Mouse (Mus musculus): ENCODE results near the gene Pde2a.
"Not testable (repeated sequence)": the region's sequence is repeated elsewhere in the genome, so short reads cannot be mapped to it uniquely, and the experiment has no call there.

Gene Pde2a

DNA sequence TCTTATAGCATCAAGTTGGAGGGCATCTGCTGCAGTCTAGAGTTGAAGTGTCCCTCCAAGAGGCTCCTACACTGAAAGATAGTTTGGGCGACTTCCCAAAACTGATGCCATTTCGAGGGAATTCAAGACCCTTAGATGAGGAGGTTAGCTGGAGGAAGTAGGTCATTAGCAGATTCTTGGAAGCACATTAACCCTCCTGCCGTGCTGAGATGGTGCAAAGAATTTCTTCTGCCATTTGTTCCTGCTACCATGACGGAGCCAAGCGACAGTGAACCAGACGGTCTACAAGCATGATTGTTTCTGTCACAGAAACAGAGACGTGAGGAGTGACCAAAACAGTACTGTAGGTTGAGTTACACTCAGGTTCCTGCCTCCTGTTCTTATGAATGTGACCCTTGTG, 105.0 kb downstream of the Pde2a start:
- DNase-seq, result no peak

GRCm38 (mm10) chr7:101534428-101534827, 112.9 kb downstream of the Pde2a start:
- DNase-seq, result no peak

DNA sequence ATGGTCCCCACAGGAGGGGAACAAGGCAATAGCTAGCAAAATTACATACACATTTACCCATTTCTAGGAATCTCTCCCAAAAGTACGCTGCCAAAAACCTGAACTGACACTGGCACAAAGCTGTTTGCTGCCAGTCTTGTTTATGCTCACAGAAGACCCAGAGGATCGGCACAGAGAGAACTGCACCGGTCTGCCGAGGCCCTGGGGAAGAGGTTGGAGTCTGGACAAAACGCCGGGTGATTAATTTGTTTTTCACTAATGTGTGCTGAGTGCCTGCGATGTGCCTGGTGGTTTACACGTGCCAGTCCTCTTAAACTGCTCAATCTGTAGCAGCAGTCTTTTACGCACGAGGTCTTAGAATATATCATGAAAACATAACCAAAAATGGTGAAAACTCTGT, 113.6 kb downstream of the Pde2a start:
- DNase-seq, result no peak

GRCm38 (mm10) chr7:101535517-101535916, 114.0 kb downstream of the Pde2a start:
- no peak for DNase-seq

DNA sequence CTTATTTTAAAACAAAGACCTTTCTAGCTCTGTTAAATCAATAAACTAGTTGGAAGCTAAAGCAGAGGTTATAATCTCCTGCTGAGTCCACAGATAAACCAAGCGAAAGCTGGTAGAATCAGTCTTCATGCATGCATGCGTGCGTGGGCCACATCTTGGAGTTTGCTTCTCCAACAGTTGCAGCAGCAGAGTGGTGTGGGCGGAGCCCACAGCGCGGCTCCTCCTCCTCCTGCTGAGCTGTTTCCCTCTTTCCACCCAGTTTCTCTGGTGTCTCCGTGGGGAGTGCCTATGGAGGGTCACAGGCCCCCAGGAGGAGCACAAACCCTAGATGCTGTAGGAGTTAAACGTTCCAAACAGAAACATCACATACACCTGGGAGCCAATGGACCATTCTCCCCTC, 116.0 kb downstream of the Pde2a start:
- peak; percentile 12 to 20 for DNase-seq

- peak; percentile 56 to 63 for DNase-seq
Observed at GRCm38 (mm10) chr7:101538141-101538933, 116.8 kb downstream of the Pde2a start.

GRCm38 (mm10) chr7:101539774-101540173, 118.3 kb downstream of the Pde2a start:
- DNase-seq, result no peak

DNA sequence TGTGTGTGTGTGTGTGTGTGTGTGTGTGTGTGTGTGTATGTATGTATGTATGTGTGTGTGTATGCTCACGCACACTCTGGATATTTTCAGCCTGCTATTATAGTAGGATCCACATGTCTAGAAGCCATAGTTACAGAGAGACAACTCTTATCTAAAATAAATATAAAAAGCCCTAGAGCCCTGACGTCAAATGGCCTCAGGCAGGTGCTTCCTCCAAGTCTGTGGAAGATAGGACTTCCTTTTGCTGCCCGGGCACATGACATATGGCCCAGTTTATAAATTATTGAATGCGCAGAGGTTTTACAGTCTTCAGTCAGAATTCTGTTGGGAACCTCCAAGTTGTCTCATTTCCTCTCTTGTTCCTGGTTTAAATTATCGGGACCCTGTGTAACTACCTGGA, 119.2 kb downstream of the Pde2a start:
- peak; percentile 38 to 53 for DNase-seq

GRCm38 (mm10) chr7:101541132-101541531, 119.6 kb downstream of the Pde2a start:
- peak; percentile 75 to 78 for DNase-seq

DNA sequence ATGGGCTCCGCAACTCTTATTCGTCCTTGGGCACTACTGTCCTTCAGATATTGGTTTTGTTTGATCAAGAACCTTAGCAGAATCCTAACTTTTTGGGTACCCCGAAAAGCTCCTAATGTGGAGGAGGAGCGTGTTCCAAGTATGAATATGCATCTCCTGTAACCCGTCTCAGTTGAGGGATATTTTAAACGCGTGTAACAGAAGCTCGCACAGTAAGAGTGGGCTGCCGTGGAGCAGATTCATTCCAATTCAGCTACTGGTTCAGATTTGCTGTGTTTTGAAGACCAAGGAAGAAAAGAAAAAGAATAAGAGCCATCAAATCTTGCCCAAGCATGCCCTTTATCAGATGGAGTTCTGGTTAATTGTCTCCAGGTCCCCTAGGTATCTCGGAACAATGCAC, 120.2 kb downstream of the Pde2a start:
- no peak for DNase-seq

- peak; percentile 22 to 37 for DNase-seq
Observed at GRCm38 (mm10) chr7:101547651-101548050, 126.2 kb downstream of the Pde2a start.

DNA sequence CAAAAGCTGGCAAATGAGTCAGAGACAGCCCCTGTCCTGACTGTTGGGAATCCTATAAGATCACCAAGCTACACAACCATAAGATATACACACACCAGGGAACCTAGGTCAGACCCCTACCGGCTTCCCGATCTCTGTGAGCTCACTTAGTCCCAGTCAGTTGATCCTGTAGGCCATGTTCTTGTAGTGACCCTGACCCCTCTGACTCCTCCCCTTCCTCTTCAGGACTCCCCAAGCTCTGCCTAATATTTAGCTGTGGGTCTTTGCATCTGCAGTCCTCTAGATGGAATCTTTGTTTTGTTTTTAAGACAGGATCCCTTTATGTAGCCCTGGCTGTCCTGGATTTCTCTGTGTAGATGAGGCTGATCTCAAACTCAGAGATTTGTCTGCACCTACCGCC, 127.8 kb downstream of the Pde2a start:
- no peak for DNase-seq

DNA sequence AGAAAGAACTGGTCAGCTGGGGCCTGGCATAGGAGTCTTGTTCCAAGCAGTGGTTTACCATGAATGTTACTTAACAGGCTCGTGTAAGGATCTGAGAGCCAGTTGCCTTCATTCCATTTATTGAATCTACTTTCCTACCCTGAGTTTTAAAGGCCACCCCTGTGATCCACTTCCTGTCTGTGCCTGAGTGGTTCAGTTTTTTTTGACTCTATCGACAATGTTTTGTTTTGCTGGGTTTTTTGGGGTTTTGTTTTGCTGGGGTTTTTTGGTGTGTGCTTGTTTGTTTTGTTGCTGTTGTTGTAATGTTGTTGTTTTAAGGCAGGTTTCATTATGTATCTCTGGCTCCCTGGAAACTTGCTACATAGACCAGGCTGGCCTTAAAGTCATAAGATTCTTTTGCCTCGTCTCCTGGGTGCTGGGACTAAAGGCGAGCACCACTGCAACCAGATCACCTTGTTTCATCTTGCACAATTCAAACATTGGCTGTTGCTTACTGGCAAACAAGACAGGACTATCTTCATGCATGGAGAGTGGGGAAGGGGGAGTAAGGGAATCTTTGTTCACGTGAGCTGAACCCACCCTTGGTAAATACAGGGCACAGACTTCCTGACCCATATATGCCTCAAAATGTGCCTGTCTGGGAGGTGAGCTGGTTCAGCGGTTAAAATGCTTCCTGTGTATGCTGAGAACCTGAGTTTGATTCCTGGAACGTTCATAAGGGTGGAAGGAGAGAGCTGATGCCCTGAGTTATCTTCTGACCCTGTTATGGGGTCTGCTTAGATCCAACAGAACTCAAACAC, 129.4 kb downstream of the Pde2a start:
- no peak for DNase-seq

GRCm38 (mm10) chr7:101551530-101551929, 130.0 kb downstream of the Pde2a start:
- no peak for DNase-seq

GRCm38 (mm10) chr7:101555473-101555872, 134.0 kb downstream of the Pde2a start:
- DNase-seq, result not testable (repeated sequence)

- DNase-seq, result no peak
Observed at GRCm38 (mm10) chr7:101557391-101557790, 135.9 kb downstream of the Pde2a start.

- not testable (repeated sequence) for DNase-seq
Observed at GRCm38 (mm10) chr7:101559393-101559792, 137.9 kb downstream of the Pde2a start.
